Mouse (Mus musculus) kidney, embryonic 14.5 days (tissue): ENCODE data around the gene Fam83g. TPM values are rescaled to one million over a fixed set of nuclear protein-coding genes. Genes with fewer than 3 reads are reported as not detected.

Experiments used
- ATAC-seq: fragments of 200-750 bp; cut with Nextera tagmentation; 2 replicates; pipeline ENCODE4 v1.8.0; 2017; ENCODE audit warnings: moderate number of reproducible peaks, mild to moderate bottlenecking, moderate TSS enrichment, moderate library complexity; ENCODE audit not compliant: low FRiP score, low TSS enrichment
- H3K27ac ChIP-seq: fragments of 300-500 bp; sonication (generic); 2 replicates; pipeline ENCODE4 v1.5.1; 2014; ENCODE audit warnings: low read depth, mild to moderate bottlenecking, low read length, moderate library complexity, mixed read lengths
- H3K27me3 ChIP-seq: fragments of 300-500 bp; sonication (generic); 2 replicates; pipeline ENCODE4 v1.6.1; 2014; ENCODE audit warnings: mild to moderate bottlenecking, low read length; ENCODE audit not compliant: control insufficient read depth, insufficient read depth
- H3K36me3 ChIP-seq: fragments of 300-500 bp; sonication (generic); 2 replicates; pipeline ENCODE4 v1.6.1; 2014; ENCODE audit warnings: low read length, mixed read lengths; ENCODE audit not compliant: control insufficient read depth, insufficient read depth
- H3K4me1 ChIP-seq: fragments of 300-500 bp; sonication (generic); 2 replicates; pipeline ENCODE4 v1.6.1; 2014; ENCODE audit warnings: low read length, mixed read lengths; ENCODE audit not compliant: control insufficient read depth, insufficient read depth
- H3K4me2 ChIP-seq: fragments of 300-500 bp; sonication (generic); replicated peaks from 2 replicates; pipeline ENCODE4 v1.6.1; 2014; ENCODE audit warnings: low read depth, mild to moderate bottlenecking, low read length
- H3K4me3 ChIP-seq: fragments of 300-500 bp; sonication (generic); 2 replicates; pipeline ENCODE4 v1.5.1; 2014; ENCODE audit warnings: mild to moderate bottlenecking, low read length
- H3K9ac ChIP-seq: fragments of 300-500 bp; sonication (generic); 2 replicates; pipeline ENCODE4 v1.6.1; 2014; ENCODE audit warnings: low read depth, mild to moderate bottlenecking, low read length, moderate library complexity
- H3K9me3 ChIP-seq: fragments of 300-500 bp; sonication (generic); 2 replicates; pipeline ENCODE4 v1.6.1; 2016; ENCODE audit warnings: low read length; ENCODE audit not compliant: control insufficient read depth
- WGBS: fragments of 180-500 bp; shearing (Covaris S2); extraction: QIAGEN DNeasy Blood & Tissue Kit; methylation state at CpG from one replicate; pipeline ENCODE4 v1.1.7; 2014; 5-methylcytosine and 5-hydroxymethylcytosine counted together
- polyA plus RNA-seq: library from polyadenylated mRNA; unstranded; fragments of >200 nt; fragmentation: Nextera tagmentation; extraction: Ambion mirVana; gene quantifications from 2 replicates; pipeline ENCODE4 v1.2.1, GENCODE M21; 2014

Gene Fam83g
- polyA plus RNA-seq, 1 experiment from 2014 or later, result 1.9 TPM

- no peaks in the 10 kb centered on the region for H3K4me1 ChIP-seq
- 77% methylated on average over 5 of the region's 5 CpGs for WGBS
- H3K36me3 ChIP-seq, result no peaks in the 10 kb centered on the region
- ATAC-seq, result no peak
- no peak overlapping the region for H3K4me2 ChIP-seq
- H3K4me3 ChIP-seq, result no peak overlapping the region
- H3K27ac ChIP-seq, result no peak overlapping the region
- no peaks in the 10 kb centered on the region for H3K9me3 ChIP-seq
- no peak overlapping the region for H3K9ac ChIP-seq
- no peaks in the 10 kb centered on the region for H3K27me3 ChIP-seq
Measured at GRCm38 (mm10) chr11:61643184-61643961, 40.5 kb upstream of the Fam83g start.

GRCm38 (mm10) chr11:61644576-61645326, 39.1 kb upstream of the Fam83g start:
- no peaks in the 10 kb centered on the region for H3K36me3 ChIP-seq
- ATAC-seq, result no peak
- no peak overlapping the region for H3K9ac ChIP-seq
- WGBS, result 74% methylated on average over 11 of the region's 11 CpGs
- H3K9me3 ChIP-seq, result no peaks in the 10 kb centered on the region
- H3K4me1 ChIP-seq, result no peaks in the 10 kb centered on the region
- H3K27me3 ChIP-seq, result no peaks in the 10 kb centered on the region
- no peak overlapping the region for H3K27ac ChIP-seq
- no peak overlapping the region for H3K4me3 ChIP-seq
- H3K4me2 ChIP-seq, result no peak overlapping the region

GRCm38 (mm10) chr11:61645357-61645857, 38.5 kb upstream of the Fam83g start:
- WGBS, result 76% methylated on average over 5 of the region's 5 CpGs
- no peaks in the 10 kb centered on the region for H3K36me3 ChIP-seq
- H3K27ac ChIP-seq, result no peak overlapping the region
- no peaks in the 10 kb centered on the region for H3K9me3 ChIP-seq
- H3K9ac ChIP-seq, result no peak overlapping the region
- no peak overlapping the region for H3K4me2 ChIP-seq
- H3K4me1 ChIP-seq, result no peaks in the 10 kb centered on the region
- H3K4me3 ChIP-seq, result no peak overlapping the region
- H3K27me3 ChIP-seq, result no peaks in the 10 kb centered on the region
- ATAC-seq, result no peak

GRCm38 (mm10) chr11:61646499-61647039, 37.3 kb upstream of the Fam83g start:
- H3K36me3 ChIP-seq, result no peaks in the 10 kb centered on the region
- H3K9me3 ChIP-seq, result no peaks in the 10 kb centered on the region
- H3K9ac ChIP-seq, result no peak overlapping the region
- H3K27me3 ChIP-seq, result no peaks in the 10 kb centered on the region
- no peak overlapping the region for H3K4me2 ChIP-seq
- H3K27ac ChIP-seq, result no peak overlapping the region
- H3K4me3 ChIP-seq, result no peak overlapping the region
- no peak for ATAC-seq
- no peaks in the 10 kb centered on the region for H3K4me1 ChIP-seq
- WGBS, result 79% methylated on average over 2 of the region's 2 CpGs

GRCm38 (mm10) chr11:61647110-61647910, 36.6 kb upstream of the Fam83g start:
- Histone ChIP-seq H3K4me1 (no peaks in the 10 kb centered on the region), H3K9me3 (no peaks in the 10 kb centered on the region), H3K9ac (no peak overlapping the region), H3K27me3 (no peaks in the 10 kb centered on the region), H3K4me2 (no peak overlapping the region), H3K36me3 (no peaks in the 10 kb centered on the region), H3K27ac (no peak overlapping the region), H3K4me3 (no peak overlapping the region)
- WGBS, result 72% methylated on average over 10 of the region's 10 CpGs
- no peak for ATAC-seq

GRCm38 (mm10) chr11:61647956-61648748, 35.7 kb upstream of the Fam83g start:
- Histone ChIP-seq H3K9me3 (no peaks in the 10 kb centered on the region), H3K27me3 (no peaks in the 10 kb centered on the region), H3K4me1 (no peaks in the 10 kb centered on the region), H3K27ac (no peak overlapping the region), H3K9ac (no peak overlapping the region), H3K36me3 (no peaks in the 10 kb centered on the region), H3K4me2 (no peak overlapping the region), H3K4me3 (no peak overlapping the region)
- 66% methylated on average over 6 of the region's 6 CpGs for WGBS
- no peak for ATAC-seq

GRCm38 (mm10) chr11:61648749-61649115, 35.2 kb upstream of the Fam83g start:
- WGBS, result 57% methylated on average over 7 of the region's 7 CpGs
- no peak for ATAC-seq
- Histone ChIP-seq H3K36me3 (no peaks in the 10 kb centered on the region), H3K27me3 (no peaks in the 10 kb centered on the region), H3K4me2 (no peak overlapping the region), H3K4me3 (no peak overlapping the region), H3K9me3 (no peaks in the 10 kb centered on the region), H3K9ac (no peak overlapping the region), H3K27ac (no peak overlapping the region), H3K4me1 (no peaks in the 10 kb centered on the region)

- Histone ChIP-seq H3K4me1 (no peaks in the 10 kb centered on the region), H3K9ac (no peak overlapping the region), H3K36me3 (no peaks in the 10 kb centered on the region), H3K4me3 (no peak overlapping the region), H3K4me2 (no peak overlapping the region), H3K27ac (no peak overlapping the region), H3K9me3 (no peaks in the 10 kb centered on the region), H3K27me3 (no peaks in the 10 kb centered on the region)
- WGBS, result 86% methylated on average over 5 of the region's 5 CpGs
- no peak for ATAC-seq
Measured at GRCm38 (mm10) chr11:61649163-61649580, 34.7 kb upstream of the Fam83g start.
